Mouse (Mus musculus) lung, adult 2 months (tissue): Measurements from ENCODE around the gene Azin2.

Source experiments
- CTCF ChIP-seq: fragments of 200-500 bp; IDR thresholded peaks from 2 replicates; pipeline ENCODE4 v1.5.1; 2011; ENCODE audit warnings: mild to moderate bottlenecking, low read length, control low read depth; ENCODE audit not compliant: insufficient read depth
- POLR2A ChIP-seq: fragments of 200-500 bp; IDR thresholded peaks from 2 replicates; pipeline ENCODE4 v1.6.1; 2011; ENCODE audit warnings: low read depth, mild to moderate bottlenecking, control low read depth, low read length, borderline replicate concordance; ENCODE audit errors: extremely low read depth

GRCm38 (mm10) chr4:128887641-128888091 is 74.6 kb downstream of the Azin2 start:
- TF ChIP-seq CTCF (no peak), POLR2A (no peak)
